Mouse (Mus musculus) hindbrain, embryonic 16.5 days (tissue): Measurements from ENCODE around the gene Tmem44. TPM values are rescaled to one million over a fixed set of nuclear protein-coding genes. Genes with fewer than 3 reads are reported as not detected.

Experiments used
- ATAC-seq: fragments of 200-750 bp; cut with Nextera tagmentation; 2 replicates; pipeline ENCODE4 v1.8.0; 2017; ENCODE audit warnings: moderate TSS enrichment, moderate library complexity
- H3K27ac ChIP-seq: fragments of 300-500 bp; sonication (generic); 2 replicates; pipeline ENCODE4 v1.5.1; 2014; ENCODE audit warnings: low read depth, mild to moderate bottlenecking, control low read depth, low read length, moderate library complexity
- H3K27me3 ChIP-seq: fragments of 300-500 bp; sonication (generic); replicated peaks from 2 replicates; pipeline ENCODE4 v1.6.1; 2014; ENCODE audit warnings: low read length; ENCODE audit not compliant: control insufficient read depth, insufficient read depth
- H3K36me3 ChIP-seq: fragments of 300-500 bp; sonication (generic); 2 replicates; pipeline ENCODE4 v1.6.1; 2014; ENCODE audit warnings: mild to moderate bottlenecking, low read length, moderate library complexity, mixed read lengths; ENCODE audit not compliant: control insufficient read depth, insufficient read depth
- H3K4me1 ChIP-seq: fragments of 300-500 bp; sonication (generic); 2 replicates; pipeline ENCODE4 v1.6.1; 2014; ENCODE audit warnings: low read depth, low read length; ENCODE audit not compliant: control insufficient read depth, insufficient read depth
- H3K4me2 ChIP-seq: fragments of 300-500 bp; sonication (generic); 2 replicates; pipeline ENCODE4 v1.6.1; 2014; ENCODE audit warnings: mild to moderate bottlenecking, low read length, control low read depth, moderate library complexity
- H3K4me3 ChIP-seq: fragments of 300-500 bp; sonication (generic); 2 replicates; pipeline ENCODE4 v1.5.1; 2014; ENCODE audit warnings: mild to moderate bottlenecking, low read length, control low read depth, moderate library complexity
- H3K9ac ChIP-seq: fragments of 300-500 bp; sonication (generic); 2 replicates; pipeline ENCODE4 v1.6.1; 2014; ENCODE audit warnings: low read depth, mild to moderate bottlenecking, control low read depth, low read length, moderate library complexity
- H3K9me3 ChIP-seq: fragments of 300-500 bp; sonication (generic); 2 replicates; pipeline ENCODE4 v1.6.1; 2014; ENCODE audit warnings: mild to moderate bottlenecking, low read length, moderate library complexity; ENCODE audit not compliant: control insufficient read depth
- WGBS: fragments of 180-500 bp; shearing (Covaris S2); extraction: QIAGEN DNeasy Blood & Tissue Kit; methylation state at CpG from one replicate; pipeline ENCODE4 v1.1.7; 2014; 5-methylcytosine and 5-hydroxymethylcytosine counted together
- polyA plus RNA-seq: library from polyadenylated mRNA; unstranded; fragments of >200 nt; fragmentation: Nextera tagmentation; extraction: Ambion mirVana; gene quantifications from 2 replicates; pipeline ENCODE4 v1.2.1, GENCODE M21; 2015

The Tmem44 gene
- polyA plus RNA-seq, 1 experiment from 2014 or later: 67.5 TPM

- H3K9me3 ChIP-seq: no peaks in the 10 kb centered on the region
- H3K4me3 ChIP-seq: peak within 1 kb of the TSS; percentile 89
- peaks cover 8% of the 10 kb centered on the region for H3K4me1 ChIP-seq
- H3K27ac ChIP-seq: peak within 1 kb of the TSS; percentile 62; the same call in 1 of the 2 replicates
- H3K9ac ChIP-seq: peak within 1 kb of the TSS; percentile 77
- ATAC-seq: peak; percentile 97
- H3K4me2 ChIP-seq: peak within 1 kb of the TSS; percentile 98
- H3K36me3 ChIP-seq: peaks cover 12% of the 10 kb centered on the region
- 3% methylated on average over 35 of the region's 35 CpGs for WGBS
- no peaks in the 10 kb centered on the region for H3K27me3 ChIP-seq
These were observed 37.1 kb upstream of the Tmem44 start, which contains the start of gene Lsg1 for GRCm38 (mm10) chr16:30587494-30588327. Gene Lsg1, minus strand, starts transcription at chr16:30587592.

DNA sequence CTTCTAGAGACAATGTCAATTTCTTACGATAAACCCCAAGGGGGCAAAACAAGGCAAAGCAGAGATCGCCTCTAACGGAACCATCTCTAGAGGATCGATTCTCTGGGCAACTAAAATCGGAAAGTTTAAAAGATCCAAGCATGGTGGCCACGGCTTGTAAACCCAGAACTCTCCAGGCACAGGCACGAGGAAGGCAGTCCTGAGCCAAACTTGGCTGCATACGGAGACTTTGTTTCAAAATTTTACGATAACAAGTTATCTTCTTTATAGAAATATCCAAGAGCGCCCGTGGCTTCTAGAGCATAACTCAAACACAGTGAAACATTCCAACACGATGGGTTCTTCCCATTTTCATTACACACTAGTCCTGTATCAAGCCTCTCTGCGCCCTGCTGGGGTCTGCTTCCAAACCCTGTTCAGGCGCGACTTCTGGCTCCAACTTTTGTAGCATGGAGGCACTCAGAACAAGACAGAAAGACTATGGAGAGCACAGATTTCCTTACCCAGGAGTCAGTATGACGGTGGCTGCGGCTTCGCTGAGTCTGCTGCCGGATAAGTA is 36.4 kb upstream of the Tmem44 start:
- peak overlapping the region; percentile 77 for H3K9ac ChIP-seq
- peaks cover 18% of the 10 kb centered on the region for H3K36me3 ChIP-seq
- peak overlapping the region; percentile 62; the same call in 1 of the 2 replicates for H3K27ac ChIP-seq
- ATAC-seq: no peak; the same call in 1 of the 2 replicates
- no peaks in the 10 kb centered on the region; the same call in 1 of the 2 replicates for H3K9me3 ChIP-seq
- no peaks in the 10 kb centered on the region for H3K27me3 ChIP-seq
- H3K4me3 ChIP-seq: peak overlapping the region; percentile 89
- peaks cover 8% of the 10 kb centered on the region for H3K4me1 ChIP-seq
- WGBS: 3% methylated on average over 19 of the region's 19 CpGs
- H3K4me2 ChIP-seq: peak overlapping the region; percentile 98

DNA sequence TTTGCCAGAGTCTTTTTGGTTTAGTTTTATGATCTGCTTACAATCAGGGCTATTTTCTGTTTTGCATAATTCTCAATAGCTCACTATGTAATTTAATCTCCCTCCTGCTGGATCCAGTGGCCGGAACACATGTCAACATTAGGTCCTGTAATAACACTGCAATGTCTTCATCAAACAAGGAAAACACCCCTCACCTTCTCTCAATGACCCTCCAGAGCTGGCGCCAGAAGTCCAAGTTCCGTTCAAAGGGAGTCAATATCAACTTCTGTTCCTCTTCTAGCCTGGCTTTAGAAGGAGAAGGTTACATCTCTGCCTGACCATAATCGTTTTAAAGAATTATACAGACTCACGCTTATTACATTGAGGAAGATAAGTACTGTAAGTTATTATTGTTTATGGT is 30.1 kb upstream of the Tmem44 start:
- H3K4me2 ChIP-seq: no peak overlapping the region
- H3K9me3 ChIP-seq: no peaks in the 10 kb centered on the region; the same call in 1 of the 2 replicates
- no peak for ATAC-seq
- no peaks in the 10 kb centered on the region for H3K27me3 ChIP-seq
- no peak overlapping the region for H3K9ac ChIP-seq
- no peaks in the 10 kb centered on the region for H3K4me1 ChIP-seq
- peaks cover 59% of the 10 kb centered on the region for H3K36me3 ChIP-seq
- no peak overlapping the region for H3K27ac ChIP-seq
- H3K4me3 ChIP-seq: no peak overlapping the region
- WGBS: 93% methylated on average over 5 of the region's 5 CpGs

DNA sequence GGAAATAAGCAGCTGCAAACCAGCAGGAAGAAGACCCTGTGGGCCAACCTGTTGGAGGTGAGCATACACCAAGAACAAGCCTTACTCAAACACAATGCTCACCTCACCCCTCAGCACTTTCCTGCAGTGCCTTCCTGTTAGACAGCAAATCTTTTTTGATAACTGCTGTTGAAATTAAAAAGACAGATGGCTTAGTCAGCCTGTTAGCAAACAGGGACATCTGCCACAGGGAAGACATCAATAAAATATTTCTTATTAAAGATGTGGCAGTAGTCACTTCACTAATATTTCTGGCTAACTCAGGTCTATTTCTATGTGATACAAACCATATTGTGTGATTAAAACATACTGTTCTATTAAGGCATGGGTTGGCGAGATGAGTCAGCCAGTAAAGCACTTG is 25.8 kb upstream of the Tmem44 start:
- no peak for ATAC-seq
- 96% methylated on average over 1 of the region's 1 CpGs for WGBS
- H3K36me3 ChIP-seq: peaks cover 54% of the 10 kb centered on the region

DNA sequence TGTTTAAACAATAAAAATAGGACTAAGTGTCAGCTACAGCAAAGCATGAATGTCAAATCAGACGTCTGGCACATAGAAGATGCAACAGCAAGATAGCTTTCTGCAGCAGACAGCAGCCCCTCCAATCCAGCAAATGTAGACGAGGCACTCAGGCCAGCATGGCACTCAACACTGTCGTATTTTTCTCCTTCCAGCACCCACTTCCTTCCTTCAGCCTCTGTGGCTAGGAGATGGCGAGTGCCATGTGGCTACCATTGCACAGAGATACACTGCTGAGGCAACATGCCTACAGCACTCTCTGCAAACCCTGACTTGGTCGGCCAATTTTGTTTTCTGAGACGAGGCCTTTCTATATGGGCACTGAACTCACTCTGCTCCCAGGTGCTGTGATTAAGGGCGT is 25.2 kb upstream of the Tmem44 start:
- Histone ChIP-seq H3K4me3 (no peak overlapping the region), H3K9me3 (no peaks in the 10 kb centered on the region), H3K9ac (no peak overlapping the region), H3K27me3 (no peaks in the 10 kb centered on the region), H3K4me1 (no peaks in the 10 kb centered on the region), H3K36me3 (peaks cover 58% of the 10 kb centered on the region), H3K27ac (no peak overlapping the region), H3K4me2 (no peak overlapping the region)
- WGBS: 84% methylated on average over 7 of the region's 7 CpGs
- no peak for ATAC-seq

More for the DNA sequence above, 25.8 kb upstream of the Tmem44 start:
- Histone ChIP-seq H3K4me2 (no peak overlapping the region), H3K27me3 (no peaks in the 10 kb centered on the region), H3K4me1 (no peaks in the 10 kb centered on the region), H3K9me3 (no peaks in the 10 kb centered on the region), H3K4me3 (no peak overlapping the region), H3K27ac (no peak overlapping the region), H3K9ac (no peak overlapping the region)

DNA sequence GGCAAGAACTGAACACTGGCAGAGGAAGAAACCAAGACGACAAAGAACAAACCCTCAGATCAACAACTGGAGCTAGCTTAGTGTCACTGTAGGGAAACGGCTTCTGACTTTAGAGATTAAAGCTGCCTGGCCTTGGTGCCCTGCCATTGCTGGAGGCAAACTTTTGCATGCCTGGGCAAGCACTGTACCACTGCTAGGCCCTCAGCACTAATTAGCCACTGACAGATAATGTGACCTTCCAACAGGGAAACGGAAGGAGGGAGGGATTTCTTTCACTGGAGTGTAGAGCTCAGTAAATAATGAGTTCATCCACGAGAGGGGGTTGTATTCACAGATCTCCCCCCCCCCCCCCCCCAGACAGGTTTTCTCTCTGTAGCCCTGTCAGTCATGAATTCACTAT is 21.6 kb upstream of the Tmem44 start:
- H3K4me2 ChIP-seq: no peak overlapping the region
- no peaks in the 10 kb centered on the region for H3K4me1 ChIP-seq
- H3K4me3 ChIP-seq: no peak overlapping the region
- 58% methylated on average over 4 of the region's 4 CpGs for WGBS
- ATAC-seq: no peak
- no peak overlapping the region for H3K27ac ChIP-seq
- H3K9ac ChIP-seq: no peak overlapping the region
- H3K9me3 ChIP-seq: no peaks in the 10 kb centered on the region
- peaks cover 66% of the 10 kb centered on the region for H3K36me3 ChIP-seq
- H3K27me3 ChIP-seq: no peaks in the 10 kb centered on the region

GRCm38 (mm10) chr16:30571378-30571777 is 20.7 kb upstream of the Tmem44 start:
- Histone ChIP-seq H3K4me1 (no peaks in the 10 kb centered on the region), H3K9ac (no peak overlapping the region), H3K4me2 (no peak overlapping the region), H3K36me3 (peaks cover 64% of the 10 kb centered on the region), H3K4me3 (no peak overlapping the region), H3K9me3 (no peaks in the 10 kb centered on the region), H3K27ac (no peak overlapping the region), H3K27me3 (no peaks in the 10 kb centered on the region)
- 94% methylated on average over 5 of the region's 5 CpGs for WGBS
- no peak for ATAC-seq

DNA sequence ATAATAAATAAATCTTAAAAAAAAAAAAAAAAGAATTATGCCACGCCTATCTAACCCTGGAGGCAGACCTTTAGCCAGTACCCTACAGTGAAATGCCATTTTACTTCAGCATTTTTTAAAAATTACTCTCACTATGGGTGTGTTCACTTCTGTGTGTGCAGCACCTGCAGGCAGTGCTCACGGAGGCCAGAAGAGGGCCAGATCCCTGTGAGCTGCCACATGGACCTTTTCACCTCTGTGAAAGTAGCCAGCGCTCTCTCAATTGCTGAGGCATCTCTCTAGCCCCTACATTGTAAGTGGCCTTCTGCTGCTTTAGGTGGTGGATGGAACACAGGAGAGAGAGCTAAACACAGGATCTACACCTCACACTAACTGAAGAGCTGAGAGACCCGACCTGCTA is 19.5 kb upstream of the Tmem44 start:
- no peak for ATAC-seq
- no peaks in the 10 kb centered on the region for H3K9me3 ChIP-seq

DNA sequence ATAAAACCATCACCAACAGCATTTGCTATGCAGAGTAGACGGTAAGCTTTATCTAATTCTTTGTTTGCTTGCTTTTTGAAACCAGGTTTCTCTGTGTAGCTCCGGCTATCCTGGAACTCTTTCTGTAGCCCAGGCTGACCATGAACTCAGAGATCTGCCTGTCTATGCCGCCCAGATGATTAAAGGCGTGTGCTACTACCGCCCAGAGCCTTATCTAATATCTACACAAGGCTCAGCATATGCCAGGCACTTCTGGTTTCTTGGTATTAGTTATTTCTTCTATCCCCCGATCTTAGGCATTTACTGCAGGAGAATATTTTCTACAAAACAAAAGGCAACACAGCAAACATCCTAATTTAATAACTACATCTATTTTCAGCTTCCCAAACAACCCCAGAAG is 15.0 kb upstream of the Tmem44 start:
- no peaks in the 10 kb centered on the region for H3K27me3 ChIP-seq
- 91% methylated on average over 6 of the region's 6 CpGs for WGBS
- no peak overlapping the region for H3K4me3 ChIP-seq
- H3K4me2 ChIP-seq: no peak overlapping the region
- no peak for ATAC-seq
- H3K4me1 ChIP-seq: no peaks in the 10 kb centered on the region
- no peak overlapping the region for H3K9ac ChIP-seq
- peaks cover 60% of the 10 kb centered on the region for H3K36me3 ChIP-seq
- H3K9me3 ChIP-seq: no peaks in the 10 kb centered on the region
- no peak overlapping the region for H3K27ac ChIP-seq

More for the DNA sequence above, 19.5 kb upstream of the Tmem44 start:
- 92% methylated on average over 4 of the region's 4 CpGs for WGBS
- Histone ChIP-seq H3K4me1 (no peaks in the 10 kb centered on the region), H3K4me2 (no peak overlapping the region), H3K36me3 (peaks cover 61% of the 10 kb centered on the region), H3K9ac (no peak overlapping the region), H3K27me3 (no peaks in the 10 kb centered on the region), H3K4me3 (no peak overlapping the region), H3K27ac (no peak overlapping the region)
